Mouse (Mus musculus) thymus, postnatal 36 days (tissue): Measurements from ENCODE around the gene Ints6.
"Not testable (repeated sequence)": the region's sequence is repeated elsewhere in the genome, so short reads cannot be mapped to it uniquely, and the experiment has no call there.

Experiments used
- DNase-seq, 2 experiments: peaks; one replicate each; pipeline ENCODE4 v3.0.0; 2022; ENCODE audit warnings: mixed read lengths in 2 of 2

The Ints6 gene

GRCm38 (mm10) chr14:62751479-62751878 is 9.5 kb downstream of the Ints6 start:
- DNase-seq = no peak

GRCm38 (mm10) chr14:62735646-62736045 is 25.3 kb downstream of the Ints6 start:
- no peak for DNase-seq

- no peak for DNase-seq
Observed at GRCm38 (mm10) chr14:62733666-62734065, 27.3 kb downstream of the Ints6 start.

GRCm38 (mm10) chr14:62731902-62732301 is 29.1 kb downstream of the Ints6 start:
- DNase-seq = no peak

- no peak for DNase-seq
Observed at GRCm38 (mm10) chr14:62724560-62724959, 36.4 kb downstream of the Ints6 start.

GRCm38 (mm10) chr14:62721625-62722024 is 39.3 kb downstream of the Ints6 start:
- DNase-seq = no peak

- no peak for DNase-seq
Observed at GRCm38 (mm10) chr14:62718161-62718560, 42.8 kb downstream of the Ints6 start.

GRCm38 (mm10) chr14:62673646-62674045 is 87.3 kb downstream of the Ints6 start:
- no peak for DNase-seq

- DNase-seq = no peak
Observed at GRCm38 (mm10) chr14:62664976-62665673, 95.8 kb downstream of the Ints6 start.

- no peak for DNase-seq
Observed at GRCm38 (mm10) chr14:62663367-62663766, 97.6 kb downstream of the Ints6 start, which contains the start of gene Serpine3. TSS of gene Serpine3 (plus strand) at chr14:62663667.

- DNase-seq = no peak
Observed at GRCm38 (mm10) chr14:62662381-62662780, 98.6 kb downstream of the Ints6 start.

- no peak for DNase-seq
Observed at GRCm38 (mm10) chr14:62657469-62657868, 103.5 kb downstream of the Ints6 start.

GRCm38 (mm10) chr14:62655996-62656395 is 105.0 kb downstream of the Ints6 start:
- no peak for DNase-seq

- no peak for DNase-seq
Observed at GRCm38 (mm10) chr14:62651771-62652170, 109.2 kb downstream of the Ints6 start.

GRCm38 (mm10) chr14:62650376-62650775 is 110.6 kb downstream of the Ints6 start:
- no peak for DNase-seq

- no peak for DNase-seq
Observed at GRCm38 (mm10) chr14:62648405-62648804, 112.6 kb downstream of the Ints6 start.

- not testable (repeated sequence) for DNase-seq
Observed at GRCm38 (mm10) chr14:62642368-62642767, 118.6 kb downstream of the Ints6 start.

- DNase-seq = no peak
Observed at GRCm38 (mm10) chr14:62640396-62640795, 120.6 kb downstream of the Ints6 start.

GRCm38 (mm10) chr14:62639551-62639950 is 121.4 kb downstream of the Ints6 start:
- no peak for DNase-seq

GRCm38 (mm10) chr14:62639111-62639510 is 121.9 kb downstream of the Ints6 start:
- DNase-seq = no peak

GRCm38 (mm10) chr14:62638345-62638702 is 122.6 kb downstream of the Ints6 start:
- no peak for DNase-seq

GRCm38 (mm10) chr14:62637436-62638344 is 123.3 kb downstream of the Ints6 start:
- DNase-seq = no peak

GRCm38 (mm10) chr14:62627951-62628350 is 133.0 kb downstream of the Ints6 start:
- no peak for DNase-seq
